Mouse (Mus musculus) T-helper 2 cell (primary cell): ENCODE data around the gene Acp5.
"Not testable (repeated sequence)": the region's sequence is repeated elsewhere in the genome, so short reads cannot be mapped to it uniquely, and the experiment has no call there.

Experiments used
- in situ Hi-C: fragments of 300-600 bp; cut with MboI, MseI; formaldehyde crosslinking; loops from one replicate; pipeline ENCODE4 v1.15.1; 2025; ENCODE audit warnings: high pct_unique_total_duplicates

The Acp5 gene

DNA sequence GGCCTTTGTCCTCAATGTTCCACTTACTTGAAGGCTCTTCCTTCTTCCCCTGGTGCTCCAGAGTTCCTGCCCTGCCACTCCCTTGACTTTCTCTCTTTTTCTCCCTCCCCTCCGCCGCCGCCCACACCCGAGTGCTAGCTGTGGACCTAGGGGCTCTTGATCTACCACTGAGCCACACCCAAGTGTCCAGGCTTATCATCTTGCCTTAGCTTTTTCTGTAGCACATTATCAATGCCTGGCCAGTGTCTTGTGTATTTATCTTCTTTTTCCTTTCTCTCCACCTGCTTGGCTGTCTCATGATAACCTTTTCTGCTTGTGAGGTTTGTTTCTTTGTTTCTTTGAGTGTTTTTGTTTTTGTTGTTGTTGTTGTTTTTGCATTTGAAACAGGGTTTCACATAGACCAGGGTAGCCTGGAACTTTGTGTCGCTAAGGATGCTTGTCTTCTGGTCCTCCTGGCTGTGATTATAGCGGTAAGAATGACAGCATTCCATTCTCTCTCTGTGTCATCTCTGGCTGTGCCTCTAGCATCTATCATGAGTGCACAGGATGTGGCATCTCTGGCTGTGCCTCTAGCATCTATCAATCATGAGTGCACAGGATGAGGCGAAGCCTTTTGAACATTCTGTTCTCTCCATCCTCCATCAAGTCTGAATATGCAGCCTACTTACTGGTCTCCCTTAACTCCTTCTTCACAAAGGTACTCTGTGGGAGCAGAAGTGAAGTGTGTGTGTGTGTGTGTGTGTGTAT, at the start of gene Acp5:
Acp5 (minus strand) TSS at position 68 of the 747 bp plus-strand sequence.
- in situ Hi-C loops = no loop called here

DNA sequence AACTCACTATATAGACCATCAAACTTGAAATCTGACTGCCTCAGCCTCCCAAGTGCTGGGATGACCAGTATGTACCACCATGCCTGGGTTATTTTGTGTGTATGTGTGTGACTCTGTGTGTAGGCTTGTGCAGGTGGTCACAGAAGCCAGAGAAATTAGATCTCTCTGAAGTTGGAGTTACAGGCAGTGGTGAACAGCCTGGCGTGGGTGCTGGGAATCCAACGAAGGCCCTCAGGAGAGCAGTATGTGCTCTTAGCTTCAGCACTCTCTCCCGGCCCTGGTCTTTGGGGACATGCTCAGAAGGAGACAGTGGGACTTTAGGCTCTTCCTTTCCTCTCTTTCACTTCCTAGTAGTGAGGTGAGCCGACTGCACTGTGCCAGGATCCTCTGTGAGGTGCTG, 36.8 kb upstream of the Acp5 start:
- in situ Hi-C loops = loop anchor here (5.0 kb wide), 1 partner anchor 40 kb away; no protein-coding TSS in a partner anchor

DNA sequence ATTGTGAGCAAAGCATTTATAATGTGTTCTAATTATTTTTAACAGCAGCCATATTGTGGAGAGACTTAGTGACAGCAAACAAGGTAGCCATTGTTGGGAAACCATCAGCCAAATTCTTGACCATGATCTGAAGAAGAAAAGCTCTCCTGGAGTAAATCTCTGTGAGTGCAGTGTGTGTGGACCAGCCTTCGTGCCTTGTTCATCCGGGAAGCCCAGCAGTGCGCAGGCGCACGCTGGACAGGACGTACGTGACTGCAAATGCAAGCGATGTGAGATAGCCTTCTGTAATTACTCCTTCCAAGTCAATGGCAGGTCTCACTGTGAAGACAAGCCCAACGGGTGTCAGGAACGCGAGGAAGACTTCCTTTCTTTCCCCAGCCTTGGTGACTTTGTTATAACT, 33.8 kb upstream of the Acp5 start:
- in situ Hi-C loops = no loop called here

DNA sequence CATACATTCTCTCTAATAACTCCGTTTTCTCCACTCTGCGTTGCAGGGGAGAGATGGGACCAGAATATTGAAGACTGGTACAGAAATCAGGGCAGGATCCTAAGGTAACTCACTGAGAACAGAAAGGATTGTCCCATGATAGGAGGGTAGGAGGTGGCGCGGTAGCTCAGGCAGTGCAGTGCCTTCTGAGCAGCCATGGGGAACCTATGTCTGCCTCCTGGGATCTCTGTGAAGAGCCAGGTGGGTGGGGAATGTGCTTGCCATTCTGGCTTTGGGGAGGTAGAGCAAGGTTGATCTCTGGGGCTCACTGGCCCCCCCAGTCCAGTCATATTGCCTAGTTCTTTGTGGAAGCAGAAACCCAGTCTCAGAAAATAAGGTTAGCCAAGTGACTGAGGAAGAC, 32.2 kb upstream of the Acp5 start:
- in situ Hi-C loops = no loop called here

DNA sequence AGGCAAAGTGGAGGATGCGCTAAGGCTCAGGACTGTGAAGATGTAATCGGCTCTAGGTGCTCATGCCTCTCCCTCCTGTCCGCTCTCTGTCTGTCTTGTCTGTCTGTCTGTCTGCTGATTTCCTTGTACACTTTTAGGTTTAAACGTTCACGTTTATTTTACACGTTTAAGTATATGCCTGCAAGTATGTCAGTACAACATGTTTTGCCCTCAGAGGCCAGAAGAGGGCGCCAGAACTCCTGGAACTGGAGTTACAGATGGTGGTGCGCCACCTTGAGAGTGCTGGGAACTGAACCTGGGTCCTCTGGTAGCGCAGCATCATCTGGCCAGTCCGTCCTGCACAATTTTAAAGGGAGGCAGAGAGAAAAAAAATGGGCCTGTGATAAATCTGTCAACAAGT, 31.2 kb upstream of the Acp5 start:
- in situ Hi-C loops = no loop called here

DNA sequence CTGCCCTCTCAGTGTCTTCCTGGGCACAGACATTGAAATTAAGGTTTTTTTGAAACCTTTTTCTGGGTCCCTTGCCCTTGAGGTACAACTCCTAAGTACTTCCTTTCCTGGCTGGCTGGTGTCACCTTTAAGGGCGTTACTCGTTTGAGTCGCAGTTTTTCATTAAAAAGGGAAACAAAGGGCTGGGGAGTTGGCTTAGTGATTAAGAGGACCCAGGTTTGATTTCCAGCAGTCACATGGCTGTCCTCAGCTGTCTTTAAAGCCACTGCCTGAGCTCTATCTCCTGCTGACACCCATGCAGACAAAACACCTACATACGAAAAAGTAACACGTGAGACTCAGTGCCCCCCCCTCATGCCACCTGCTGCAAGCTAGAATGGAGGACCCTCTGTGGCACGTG, 30.5 kb upstream of the Acp5 start:
- in situ Hi-C loops = no loop called here

DNA sequence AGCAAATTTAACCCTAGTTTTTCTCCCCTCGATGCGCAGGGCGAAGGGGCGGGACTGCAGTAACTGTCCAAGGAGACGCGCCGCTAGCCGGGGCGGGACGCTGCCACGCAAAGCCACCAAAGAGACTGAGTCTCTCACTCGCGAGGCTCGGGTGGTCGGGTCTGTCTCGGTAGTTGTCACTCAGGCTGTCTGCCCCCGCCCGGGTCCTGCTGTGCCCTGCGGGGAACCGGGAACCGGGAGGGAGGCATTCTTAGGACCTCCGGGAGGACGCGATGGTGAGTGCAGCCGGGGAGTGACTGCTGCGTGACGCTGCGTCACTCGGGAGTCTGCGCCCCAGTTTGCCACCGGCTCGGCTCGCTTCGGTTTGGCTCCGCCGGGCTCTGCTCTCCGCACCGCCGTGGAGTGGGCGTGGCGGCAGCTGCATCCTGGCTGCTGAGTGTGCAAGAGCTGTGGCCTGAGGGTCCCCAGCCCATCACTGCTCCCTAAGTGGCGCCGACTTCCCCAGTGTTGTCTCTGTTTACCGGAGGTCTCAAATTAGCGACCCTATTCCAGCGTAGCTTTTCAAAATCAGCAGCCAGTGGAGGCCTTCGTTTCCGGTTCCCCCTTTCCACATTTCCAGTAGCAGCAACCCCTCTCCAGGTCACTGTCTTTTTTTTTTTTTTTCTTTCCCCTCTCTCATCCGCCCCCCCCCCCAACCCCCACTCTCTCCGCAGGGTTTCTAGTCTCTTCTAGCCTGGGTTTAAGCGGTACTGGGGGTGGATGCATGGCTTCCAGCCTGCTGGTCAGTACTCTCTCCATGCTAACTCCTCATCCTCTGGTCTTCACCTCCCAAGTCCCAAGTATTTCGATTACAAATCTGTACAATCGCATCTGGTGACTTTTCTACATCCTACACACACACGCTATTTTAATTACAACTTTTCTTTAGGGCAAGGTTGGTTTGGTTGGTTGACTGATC, 29.5 kb upstream of the Acp5 start:
- in situ Hi-C loops = no loop called here

DNA sequence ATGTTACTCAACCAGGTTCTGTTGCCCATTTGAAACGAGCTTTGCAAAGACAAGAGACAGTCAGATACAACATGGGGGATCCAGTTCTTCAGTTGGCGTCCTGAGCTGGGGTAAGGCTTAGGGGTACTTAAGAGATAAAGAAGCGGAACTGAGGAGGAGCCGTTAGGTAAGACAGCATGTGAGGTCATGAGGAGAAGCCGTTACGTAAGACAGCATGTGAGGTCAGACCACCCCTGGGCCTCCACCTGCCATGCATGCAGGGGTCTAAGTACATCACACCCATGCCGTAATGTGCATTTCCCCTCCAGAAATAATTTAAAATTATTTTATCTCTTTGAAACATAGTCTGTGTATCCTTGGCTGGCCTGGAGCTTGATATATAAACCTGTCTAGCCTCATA, 27.4 kb upstream of the Acp5 start:
- in situ Hi-C loops = no loop called here

DNA sequence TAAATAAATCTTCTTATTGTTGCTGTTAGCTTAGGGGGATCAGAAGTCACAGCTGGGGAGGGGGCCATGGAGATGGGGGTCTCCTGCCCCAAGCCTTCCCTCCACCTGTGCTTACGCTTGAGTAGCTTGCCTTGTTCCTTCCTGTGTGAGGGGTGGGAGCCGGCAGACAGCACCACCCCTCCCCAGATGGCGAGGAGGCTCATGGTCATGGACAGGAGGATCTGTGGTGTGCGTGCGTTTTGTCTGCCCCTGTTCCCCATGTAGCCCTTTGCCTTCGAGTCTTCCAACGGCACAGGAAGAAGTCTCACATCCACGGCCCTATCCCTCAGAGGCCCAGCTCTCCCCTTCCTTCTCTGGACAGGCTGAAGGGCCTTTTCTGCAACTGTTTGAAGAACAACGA, 26.8 kb upstream of the Acp5 start:
- in situ Hi-C loops = no loop called here

DNA sequence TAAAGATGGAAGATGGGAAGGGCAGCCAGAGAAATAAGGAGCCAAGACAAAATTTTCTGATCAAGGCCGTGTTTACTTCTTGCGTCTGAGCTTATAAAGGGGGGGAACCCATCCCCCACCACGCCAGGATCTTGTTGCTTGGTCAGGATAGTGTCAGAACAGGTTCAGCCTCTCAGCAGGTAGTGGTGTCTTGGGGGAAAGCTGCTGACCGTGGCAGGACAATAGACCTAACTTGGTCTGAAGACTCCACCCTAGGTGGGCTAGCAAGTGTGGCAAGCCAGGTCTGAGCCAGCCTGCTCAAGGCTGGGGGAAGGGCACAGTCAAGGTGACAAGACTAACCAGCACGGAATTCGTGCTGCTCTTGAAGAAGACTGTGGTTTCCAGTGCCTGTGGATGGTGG, 25.8 kb upstream of the Acp5 start:
- in situ Hi-C loops = no loop called here

DNA sequence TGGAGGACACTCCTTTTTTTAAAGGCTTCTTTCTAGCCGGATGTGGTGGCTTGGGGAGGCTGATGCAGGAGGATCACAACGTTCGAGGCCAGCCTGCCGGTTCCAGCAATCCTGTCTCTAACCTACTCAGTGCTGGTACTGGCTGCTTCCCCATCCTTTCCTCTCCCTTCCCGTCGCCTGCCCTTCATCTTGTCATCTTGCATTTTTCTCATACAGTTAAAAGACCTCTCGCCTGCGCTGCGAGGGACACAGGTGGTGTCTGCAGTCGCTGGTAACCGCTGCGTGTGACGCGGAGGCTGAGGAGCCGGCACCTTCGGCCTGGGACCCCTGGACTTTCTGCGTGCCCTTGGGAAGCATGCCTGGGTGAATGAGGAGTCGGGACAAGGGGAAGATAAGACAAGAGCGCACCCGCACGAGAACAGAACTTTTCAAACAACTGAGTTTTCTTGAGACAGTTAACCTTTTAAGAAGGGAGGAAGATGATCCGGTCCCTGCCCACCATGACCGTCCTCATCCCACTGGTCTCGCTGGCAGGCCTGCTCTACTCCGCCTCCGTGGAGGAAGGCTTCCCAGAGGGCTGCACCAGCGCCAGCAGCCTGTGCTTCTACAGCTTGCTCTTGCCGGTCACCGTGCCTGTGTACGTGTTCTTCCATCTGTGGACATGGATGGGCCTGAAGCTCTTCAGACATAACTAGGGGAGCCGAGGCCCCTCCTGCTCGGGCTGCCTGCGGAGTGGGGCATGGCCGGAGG, 22.2 kb upstream of the Acp5 start:
- in situ Hi-C loops = no loop called here

DNA sequence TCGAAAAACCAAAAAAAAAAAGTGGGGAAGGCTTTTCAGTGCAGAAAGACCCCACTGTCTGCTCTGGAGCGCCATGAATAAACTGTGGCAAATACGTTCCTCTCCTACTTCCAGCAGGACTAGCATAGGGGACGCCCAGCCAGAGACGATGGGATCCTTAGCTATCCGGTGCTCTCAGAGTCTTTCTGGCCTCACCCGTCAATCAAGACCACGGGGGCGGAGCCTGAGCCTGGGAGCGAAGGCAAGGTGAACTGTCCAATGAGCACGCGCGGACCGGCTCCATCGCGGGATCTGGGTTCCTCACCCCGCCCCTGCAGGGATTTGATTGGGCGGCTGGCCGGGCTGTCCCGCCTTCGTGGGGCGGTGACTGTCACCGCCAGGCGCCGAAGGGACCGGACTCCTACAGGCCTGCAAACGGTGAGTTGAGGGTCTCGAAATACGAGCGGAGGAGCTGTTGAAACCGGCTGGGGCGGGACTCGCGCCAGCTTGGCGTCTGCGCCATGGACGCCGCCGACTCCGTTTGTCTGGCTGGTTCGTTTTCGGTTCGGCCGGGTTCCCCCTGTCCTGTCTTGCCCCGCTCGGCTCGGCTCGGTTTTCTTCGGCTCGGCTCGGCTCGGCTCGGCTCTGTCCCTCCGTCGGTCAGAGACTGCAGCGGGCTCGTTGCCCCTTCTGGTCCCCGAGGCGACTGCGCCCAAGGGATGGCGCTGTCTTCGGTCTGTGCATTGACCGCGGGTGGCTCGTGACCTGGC, 21.2 kb upstream of the Acp5 start, which contains the start of gene Pigyl:
Pigyl (plus strand) TSS at position 350 of the 749 bp plus-strand sequence.
- in situ Hi-C loops = no loop called here

DNA sequence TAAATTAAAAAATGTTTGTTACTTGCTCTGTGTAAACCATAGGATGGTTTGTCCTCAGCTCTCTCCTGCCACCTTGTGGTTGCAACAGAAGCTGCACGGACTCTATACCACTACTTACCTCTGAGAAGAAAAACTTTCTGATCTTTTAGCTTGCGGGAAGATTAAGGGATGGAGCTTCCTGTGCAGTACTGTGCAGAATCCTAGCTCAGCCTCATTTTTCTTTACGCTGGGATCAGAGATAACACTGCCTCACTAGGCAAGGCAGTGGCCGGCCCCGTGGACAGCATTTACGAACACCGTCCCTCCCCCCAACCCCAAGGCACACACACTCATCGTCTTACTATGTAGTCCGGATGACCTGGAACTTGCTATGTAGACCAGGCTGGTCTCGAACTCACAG, 20.1 kb upstream of the Acp5 start:
- in situ Hi-C loops = no loop called here

DNA sequence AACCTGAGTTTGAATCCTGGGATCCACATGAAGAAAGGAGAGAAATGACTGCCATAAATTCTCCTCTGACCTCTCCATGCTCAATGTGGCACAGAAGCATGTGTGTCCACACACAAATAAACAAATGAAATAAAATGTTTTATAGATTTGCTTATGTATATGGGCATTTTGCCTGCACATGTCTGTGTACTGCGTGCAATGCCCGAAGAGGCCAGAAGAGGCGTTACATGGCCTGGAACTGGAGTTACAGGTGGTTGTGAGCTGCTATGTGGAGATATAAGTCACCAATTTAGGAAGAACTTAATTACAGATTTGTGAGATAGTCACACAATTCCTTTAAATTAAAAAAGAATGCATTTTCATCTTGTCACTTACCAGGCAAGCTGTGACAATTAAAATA, 18.3 kb upstream of the Acp5 start:
- in situ Hi-C loops = no loop called here

DNA sequence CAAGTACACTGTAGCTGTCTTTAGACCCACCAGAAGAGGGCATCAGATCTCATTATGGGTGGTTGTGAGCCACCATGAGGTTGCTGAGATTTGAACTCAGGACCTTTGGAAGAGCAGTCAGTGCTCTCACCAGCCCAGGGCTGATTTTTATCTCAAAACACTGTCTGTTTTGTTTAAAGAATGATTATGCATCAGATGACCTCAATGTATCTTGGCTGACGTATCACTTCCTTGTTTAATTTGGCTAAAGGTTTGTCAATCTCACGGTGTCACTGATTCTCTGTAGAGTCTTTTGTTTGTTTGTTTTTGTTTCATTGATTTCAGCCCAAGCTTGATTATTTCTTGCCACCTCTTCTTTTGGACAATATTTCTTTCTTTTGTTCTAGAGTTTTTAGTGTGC, 15.4 kb upstream of the Acp5 start:
- in situ Hi-C loops = no loop called here

DNA sequence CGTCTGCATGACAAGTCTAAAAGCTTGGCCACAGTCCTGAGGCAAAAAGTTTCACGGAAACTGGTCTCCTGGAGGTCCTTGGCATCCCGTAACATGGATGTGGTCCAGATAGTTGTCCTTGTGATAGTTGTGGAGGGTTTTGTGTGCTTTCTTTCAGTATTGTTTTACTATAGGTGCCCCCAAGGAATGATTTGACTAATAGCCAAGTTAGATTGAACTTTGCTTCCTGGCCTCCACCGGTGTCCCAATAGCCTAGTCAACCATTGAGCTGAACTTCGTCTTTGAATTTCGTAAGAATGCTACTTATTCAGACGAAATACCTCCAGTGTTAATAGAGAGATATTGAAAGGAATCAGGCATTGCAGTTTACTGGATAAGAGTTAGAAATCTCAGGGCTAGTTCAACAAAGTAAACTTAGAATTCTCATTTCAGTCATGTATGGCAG, 14.8 kb upstream of the Acp5 start:
- in situ Hi-C loops = not testable (repeated sequence)

DNA sequence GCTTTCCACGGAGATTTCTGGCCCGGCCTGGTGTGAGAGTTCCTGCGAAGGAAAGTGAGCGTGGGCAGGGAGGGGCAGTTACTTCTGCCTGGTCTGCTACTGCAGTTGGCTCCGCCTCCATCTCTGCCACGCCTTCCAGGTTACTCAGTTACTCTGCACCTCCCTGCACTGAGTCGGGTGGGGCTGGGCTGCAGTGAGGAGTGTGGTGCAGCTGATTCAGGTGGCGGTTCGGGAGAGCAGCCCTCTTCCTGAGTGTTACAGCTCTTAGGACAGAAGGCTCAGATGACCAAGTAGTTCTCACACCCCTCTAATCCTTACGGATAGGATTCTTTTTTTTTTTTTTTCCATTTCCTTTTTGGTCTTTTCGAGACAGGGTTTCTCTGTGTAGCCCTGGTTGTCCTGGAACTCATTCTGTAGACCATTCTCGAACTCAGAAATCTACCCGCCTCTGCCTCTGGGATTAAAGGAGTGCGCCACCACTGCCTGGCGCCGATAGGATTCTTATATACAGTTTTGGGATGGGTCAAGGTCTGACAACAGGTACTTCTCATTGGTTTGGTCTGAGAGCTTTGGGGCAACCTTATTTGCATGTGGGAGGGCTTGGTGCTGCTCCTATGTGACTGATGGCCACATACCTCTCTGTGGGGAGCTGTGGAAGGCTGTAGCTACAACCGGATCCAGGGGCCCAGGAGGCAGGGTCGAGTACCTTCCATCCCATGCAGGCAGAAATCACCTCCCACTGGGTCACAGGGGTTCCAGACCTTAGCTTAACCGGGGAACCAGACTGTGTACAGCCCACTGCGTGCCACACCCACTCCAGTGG, 14.1 kb upstream of the Acp5 start:
- in situ Hi-C loops = no loop called here

DNA sequence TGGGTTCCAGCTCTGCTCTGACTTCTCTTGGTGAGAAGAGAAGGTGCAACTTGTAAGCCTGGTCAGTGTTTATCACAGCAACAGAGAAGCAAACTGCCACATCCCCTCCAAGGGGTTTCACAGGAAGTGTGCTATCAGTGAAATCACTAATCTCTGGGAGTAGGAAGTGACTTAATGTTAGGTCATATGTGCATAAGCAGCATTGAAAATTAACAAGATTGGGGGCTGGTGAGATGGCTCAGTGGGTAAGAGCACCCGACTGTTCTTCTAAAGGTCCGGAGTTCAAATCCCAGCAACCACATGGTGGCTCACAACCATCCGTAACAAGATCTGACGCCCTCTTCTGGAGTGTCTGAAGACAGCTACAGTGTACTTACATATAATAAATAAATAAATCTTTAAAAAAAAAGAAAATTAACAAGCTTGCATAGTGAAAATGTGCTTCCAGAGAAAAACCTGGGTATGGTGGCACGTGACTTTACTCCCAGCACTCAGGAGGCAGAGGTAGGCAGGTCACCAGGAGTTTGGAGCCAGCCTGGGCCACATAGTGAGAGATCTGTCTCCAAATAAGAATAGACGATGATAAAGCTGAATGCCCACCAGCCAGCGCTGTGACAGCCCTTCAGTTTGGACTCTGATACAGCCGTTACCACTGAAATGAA, 8.9 kb upstream of the Acp5 start:
- in situ Hi-C loops = loop anchor here (5.0 kb wide), 1 partner anchor 77 kb away; no protein-coding TSS in a partner anchor
